17 mouse cellular contexts compared by ENCODE assay signal in the genomic region with DNA sequence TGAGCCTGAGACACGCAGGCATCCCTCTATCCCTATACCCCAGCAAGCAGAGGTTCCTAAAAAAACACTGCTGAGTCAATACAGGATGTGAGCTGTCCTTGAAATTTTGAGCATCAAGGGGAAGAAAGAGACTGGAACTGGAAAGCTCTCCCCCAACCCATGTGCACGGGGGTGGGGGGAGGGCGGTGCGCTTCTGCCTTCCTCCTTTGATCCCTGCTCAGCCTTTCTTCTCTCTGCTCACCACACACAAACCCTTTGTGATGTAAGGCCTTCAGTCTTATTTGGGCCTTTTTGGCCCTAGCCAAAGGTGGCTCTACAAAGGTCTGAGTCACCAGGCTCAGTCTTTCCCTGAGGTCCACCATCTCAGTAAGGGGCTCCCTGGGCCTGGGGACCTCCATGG. TPM values are rescaled to one million over a fixed set of nuclear protein-coding genes. Genes with fewer than 3 reads are reported as not detected.
DNase-seq lines count a peak whose midpoint lies in the region; ATAC-seq and TF ChIP-seq lines count a peak whose summit lies in the region.
"Had no signal": no experiment of that assay in that cellular context is flagged by ENCODE, and none has a peak within 500 bp of the region (broad histone marks: within the 10 kb centered on the region; RNA-seq: fewer than 3 reads in every experiment).

No protein-coding gene starts in this region.

- H3K36me3 ChIP-seq in limb, embryonic 10.5 days, result peaks cover 33% of the 10 kb centered on the region

- no peaks in the 10 kb centered on the region for H3K9me3 ChIP-seq in limb, embryonic 10.5 days (replicated peaks)
- H3K9me3 ChIP-seq: midbrain, embryonic 13.5 days had no signal

- peak; percentile 54 to 79 for DNase-seq in adrenal gland, adult (ENCODE audit: inconsistent age in 2 of 2, low spot score in 1 of 2)
- no peak for DNase-seq in adrenal gland, postnatal 25 days
- DNase-seq in layer of hippocampus, adult 2 months (ENCODE audit: low spot score in 2 of 2), result no peak
- no peak for DNase-seq in layer of hippocampus, adult 18-20 months (ENCODE audit: low spot score in 2 of 2)
- DNase-seq in R1 (ENCODE audit: low read depth, low spot score), result peak; percentile 54
- no peak for DNase-seq in limb, embryonic 10.5 days (ENCODE audit: low spot score)
- DNase-seq in urinary bladder, adult 18-20 months (ENCODE audit: low spot score in 2 of 2), result no peak
- DNase-seq: cerebellum, postnatal 10 days; heart, postnatal 4 days; kidney, adult 18-20 months; kidney, postnatal 36 days; lung, adult 18-20 months; lung, postnatal 36 days had no signal

- H3K27me3 ChIP-seq in limb, embryonic 10.5 days (ENCODE audit: low read depth, poor library complexity, severe bottlenecking), result no peaks in the 10 kb centered on the region
- H3K27me3 ChIP-seq: CH12.LX; midbrain, embryonic 13.5 days had no signal

- 51% methylated on average over 4 of the region's 4 CpGs for WGBS in limb, embryonic 10.5 days

- ATAC-seq in erythroid progenitor cell, adult 5-6 weeks (replicated peaks; ENCODE audit: low FRiP score, poor library complexity, severe bottlenecking), result no peak
- ATAC-seq: forebrain, embryonic 14.5 days; midbrain, embryonic 13.5 days had no signal

- peak overlapping the region; percentile 86 for H3K27ac ChIP-seq in layer of hippocampus, adult 2 months
- H3K27ac ChIP-seq in limb, embryonic 10.5 days, result 0 out of 2 replicates have a peak overlapping the region, but pooled peaks have one; percentile 19
- H3K27ac ChIP-seq: midbrain, embryonic 13.5 days had no signal

- H3K4me3 ChIP-seq in layer of hippocampus, adult 2 months, result no peak overlapping the region
- H3K4me3 ChIP-seq in limb, embryonic 10.5 days, result no peak overlapping the region
- H3K4me3 ChIP-seq: midbrain, embryonic 13.5 days had no signal

- no peak for TF ChIP-seq CTCF in layer of hippocampus, adult 2 months (conservative IDR thresholded peaks at IDR 0.05)

- H3K4me1 ChIP-seq in limb, embryonic 10.5 days, result peaks cover 43% of the 10 kb centered on the region

RNA-seq across cellular contexts. Expression of a gene that starts 59.9 kb away (rescaled TPM):
- total RNA-seq in adrenal gland, postnatal 25 days (2021), result 53.7 and 55.3 TPM in 2 replicates
- 100 to 1,000 TPM; 528 to 537 TPM for total RNA-seq in layer of hippocampus, adult 2 months (2021)
- 100 to 1,000 TPM; 490 to 505 TPM for total RNA-seq in layer of hippocampus, adult 18-20 months (2021)
- polyA plus RNA-seq in limb, embryonic 10.5 days (2016; fragmentation: Nextera tagmentation; extraction: Ambion mirVana), result 44.7 and 53.7 TPM in 2 replicates
- 4.0 and 10.9 TPM in 2 replicates for total RNA-seq in erythroid progenitor cell, adult 5-6 weeks (2015; ENCODE audit: low replicate concordance)
- 7.0 and 7.7 TPM in 2 replicates for total RNA-seq in erythroid progenitor cell, adult 5-6 weeks (2017; ENCODE audit: low replicate concordance)

Comparison
In these comparisons a context has a peak if more than half of its experiments do, and no peak if none do; other contexts are left out.
1. DNase-seq: peak in adrenal gland, adult (2 of 2) and R1 (single experiment); none in adrenal gland, postnatal 25 days (single experiment), layer of hippocampus, adult 2 months (0 of 2), layer of hippocampus, adult 18-20 months (0 of 2), limb, embryonic 10.5 days (single experiment) and urinary bladder, adult 18-20 months (0 of 2).